Mouse (Mus musculus) megakaryocyte, embryonic 14.5 days (primary cell): Measurements from ENCODE around the gene Nap1l5.

ENCODE experiments used
- FLI1 ChIP-seq: IDR thresholded peaks from 2 replicates; pipeline ENCODE4 v1.6.1; 2012; ENCODE audit warnings: low read length, inconsistent platforms, mixed read lengths
- GATA1 ChIP-seq: IDR thresholded peaks from 3 replicates; pipeline ENCODE4 v1.6.1; 2012; ENCODE audit warnings: mixed read lengths, low read length, inconsistent platforms, borderline replicate concordance

- TF ChIP-seq FLI1 (no peak), GATA1 (no peak)
Observed at GRCm38 (mm10) chr6:58916498-58916897, 9.6 kb upstream of the Nap1l5 start.
